Mouse (Mus musculus) telencephalon, adult 2 months (tissue): ENCODE results near the gene Fam180a.

Source experiments
- DNase-seq: peaks from one replicate; pipeline ENCODE4 v3.0.0-alpha.2; 2011; ENCODE audit warnings: low read depth, low spot score

The Fam180a gene

GRCm38 (mm10) chr6:35265580-35266278 is 60.2 kb downstream of the Fam180a start:
- DNase-seq: no peak
